10 mouse cellular contexts compared by ENCODE assay signal in the genomic region with DNA sequence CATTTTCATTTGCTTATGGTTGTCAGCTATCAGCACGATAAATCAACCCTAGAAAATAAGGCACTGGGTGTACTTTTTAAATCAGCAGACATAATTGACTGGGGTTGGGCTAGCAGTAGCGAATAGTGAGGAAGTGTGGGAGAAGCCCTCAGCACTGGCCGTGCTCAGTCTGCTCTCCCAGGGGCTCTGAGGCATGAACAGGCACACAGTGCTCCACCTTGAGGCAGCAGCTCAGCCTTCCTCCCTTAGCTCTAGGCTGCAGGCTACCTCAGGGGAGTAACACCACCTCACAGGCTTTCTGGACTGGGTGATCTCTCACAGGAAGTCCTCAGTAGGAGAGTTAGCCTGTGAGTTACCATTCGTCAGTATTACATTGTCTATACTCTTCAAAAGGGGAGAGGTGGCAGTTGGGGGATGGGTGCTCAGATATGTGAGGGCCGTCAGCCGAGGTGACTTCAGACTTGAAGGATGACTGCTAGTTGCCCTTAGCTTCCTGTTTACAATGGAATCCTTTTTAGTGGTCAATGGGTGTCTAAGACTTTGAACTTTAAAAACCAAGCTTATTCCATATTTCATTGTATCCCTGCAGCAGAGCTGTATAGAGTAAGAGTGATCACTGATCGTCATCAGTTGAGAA.
DNase-seq lines count a peak whose midpoint lies in the region; ATAC-seq and TF ChIP-seq lines count a peak whose summit lies in the region.
"Had no signal": no experiment of that assay in that cellular context is flagged by ENCODE, and none has a peak within 500 bp of the region (broad histone marks: within the 10 kb centered on the region; RNA-seq: fewer than 3 reads in every experiment).

No protein-coding gene starts in this region.

- TF ChIP-seq CTCF in layer of hippocampus, adult 2 months (conservative IDR thresholded peaks at IDR 0.05): peak; percentile 24

- no peaks in the 10 kb centered on the region for H3K36me3 ChIP-seq in forebrain, embryonic 13.5 days (ENCODE audit: poor library complexity, severe bottlenecking)
- no peaks in the 10 kb centered on the region for H3K36me3 ChIP-seq in forebrain, embryonic 14.5 days (ENCODE audit: control insufficient read depth, insufficient read depth, low read length)

- H3K9ac ChIP-seq in forebrain, embryonic 13.5 days: no peak overlapping the region
- H3K9ac ChIP-seq in forebrain, embryonic 14.5 days (ENCODE audit: low read length): no peak overlapping the region

- WGBS in forebrain, embryonic 13.5 days: 84% methylated on average over 7 of the region's 7 CpGs
- WGBS in forebrain, embryonic 14.5 days: 82% methylated on average over 7 of the region's 7 CpGs

- H3K27me3 ChIP-seq in forebrain, embryonic 13.5 days: no peaks in the 10 kb centered on the region
- no peaks in the 10 kb centered on the region for H3K27me3 ChIP-seq in forebrain, embryonic 14.5 days (replicated peaks; ENCODE audit: control insufficient read depth, insufficient read depth, low read length)

- H3K27ac ChIP-seq in forebrain, embryonic 13.5 days: no peak overlapping the region
- no peak overlapping the region for H3K27ac ChIP-seq in forebrain, embryonic 14.5 days (ENCODE audit: low read depth, low read length)
- H3K27ac ChIP-seq in layer of hippocampus, adult 2 months: no peak overlapping the region
- H3K27ac ChIP-seq: stomach, postnatal 0 days had no signal

- DNase-seq in forebrain, embryonic 14.5 days (ENCODE audit: low spot score): no peak
- DNase-seq in layer of hippocampus, adult 2 months (ENCODE audit: low spot score in 2 of 2): no peak
- DNase-seq in layer of hippocampus, postnatal 10 days (ENCODE audit: low spot score in 2 of 2): no peak
- peak; percentile 27 for DNase-seq in CD4-positive, CD25-positive, alpha-beta regulatory T cell, adult 2 months (ENCODE audit: low read depth, low spot score)
- DNase-seq in c-Kit-positive CD71-positive TER-119-positive erythroid progenitor cells, embryonic 14.5 days (ENCODE audit: low spot score): no peak
- DNase-seq in layer of hippocampus, adult 18-20 months (ENCODE audit: low spot score in 2 of 2): no peak
- DNase-seq: midbrain, embryonic 14.5 days had no signal

- no peak overlapping the region for H3K4me3 ChIP-seq in forebrain, embryonic 13.5 days
- H3K4me3 ChIP-seq in forebrain, embryonic 14.5 days (ENCODE audit: low read depth, low read length): no peak overlapping the region
- H3K4me3 ChIP-seq in layer of hippocampus, adult 2 months: no peak overlapping the region

- no peak overlapping the region for H3K4me2 ChIP-seq in forebrain, embryonic 13.5 days
- no peak overlapping the region for H3K4me2 ChIP-seq in forebrain, embryonic 14.5 days (ENCODE audit: low read length)

- 0 out of 2 replicates have a peak, but pooled peaks have one; percentile 27 for ATAC-seq in forebrain, embryonic 13.5 days
- ATAC-seq in forebrain, embryonic 14.5 days: no peak
- peak; percentile 23; the same call in 1 of the 2 replicates for ATAC-seq in megakaryocyte progenitor cell, adult 5-6 weeks (replicated peaks; ENCODE audit: poor library complexity)

- H3K4me1 ChIP-seq in forebrain, embryonic 13.5 days: no peaks in the 10 kb centered on the region; the same call in 1 of the 2 replicates
- H3K4me1 ChIP-seq in forebrain, embryonic 14.5 days (ENCODE audit: control insufficient read depth, insufficient read depth, low read length): no peaks in the 10 kb centered on the region

- H3K9me3 ChIP-seq in forebrain, embryonic 13.5 days (replicated peaks): no peaks in the 10 kb centered on the region
- no peaks in the 10 kb centered on the region for H3K9me3 ChIP-seq in forebrain, embryonic 14.5 days (replicated peaks; ENCODE audit: control insufficient read depth, low read length)
